Mouse (Mus musculus) fat pad, adult 2 months (tissue): ENCODE results near the gene Zfp119b.
A peak's percentile ranks its signal among the peaks of the same experiment; 100 is the strongest.

Experiments
- DNase-seq: peaks from one replicate; pipeline ENCODE4 v3.0.0-alpha.2; 2011; ENCODE audit warnings: low read depth, low spot score; ENCODE audit errors: extremely low read depth

Gene Zfp119b

DNA sequence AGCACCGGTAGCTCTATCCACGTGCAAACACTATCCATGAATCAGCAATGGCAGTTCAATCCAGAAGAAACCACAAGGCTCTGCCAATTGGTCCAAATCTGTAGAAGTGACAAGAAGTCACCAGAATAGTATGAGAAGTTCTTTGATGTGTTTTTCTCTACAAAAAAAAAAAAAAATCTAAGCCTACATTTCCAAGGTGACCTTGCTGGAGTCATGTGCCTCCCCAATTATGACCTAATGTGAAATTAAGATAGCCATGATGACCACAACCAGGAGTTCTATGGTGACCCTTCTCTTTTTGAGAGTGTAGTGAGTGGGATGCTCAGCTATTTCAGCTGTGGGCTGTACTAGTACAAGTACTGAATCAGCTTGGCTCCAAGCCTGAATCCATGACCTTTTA is at the start of gene Zfp119b:
TSS of gene Zfp119b (minus strand) at position 101 of the 400 bp plus-strand sequence.
- DNase-seq: no peak

DNA sequence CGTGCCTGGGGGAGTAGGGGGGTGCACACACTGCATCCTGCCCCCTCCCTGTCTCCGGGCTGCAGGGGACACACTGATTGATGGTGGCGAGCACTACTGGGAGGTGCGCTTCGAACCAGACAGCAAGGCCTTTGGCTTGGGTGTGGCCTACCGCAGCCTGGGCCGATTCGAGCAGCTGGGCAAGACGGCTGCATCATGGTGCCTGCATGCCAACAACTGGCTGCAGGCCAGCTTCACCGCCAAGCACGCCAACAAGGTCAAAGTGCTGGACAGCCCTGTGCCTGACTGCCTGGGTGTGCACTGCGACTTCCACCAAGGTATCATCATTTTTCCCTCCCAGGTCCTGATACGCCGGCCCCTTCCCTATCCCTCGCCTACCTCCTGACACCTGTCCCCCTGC is 46.7 kb upstream of the Zfp119b start:
- DNase-seq: no peak

DNA sequence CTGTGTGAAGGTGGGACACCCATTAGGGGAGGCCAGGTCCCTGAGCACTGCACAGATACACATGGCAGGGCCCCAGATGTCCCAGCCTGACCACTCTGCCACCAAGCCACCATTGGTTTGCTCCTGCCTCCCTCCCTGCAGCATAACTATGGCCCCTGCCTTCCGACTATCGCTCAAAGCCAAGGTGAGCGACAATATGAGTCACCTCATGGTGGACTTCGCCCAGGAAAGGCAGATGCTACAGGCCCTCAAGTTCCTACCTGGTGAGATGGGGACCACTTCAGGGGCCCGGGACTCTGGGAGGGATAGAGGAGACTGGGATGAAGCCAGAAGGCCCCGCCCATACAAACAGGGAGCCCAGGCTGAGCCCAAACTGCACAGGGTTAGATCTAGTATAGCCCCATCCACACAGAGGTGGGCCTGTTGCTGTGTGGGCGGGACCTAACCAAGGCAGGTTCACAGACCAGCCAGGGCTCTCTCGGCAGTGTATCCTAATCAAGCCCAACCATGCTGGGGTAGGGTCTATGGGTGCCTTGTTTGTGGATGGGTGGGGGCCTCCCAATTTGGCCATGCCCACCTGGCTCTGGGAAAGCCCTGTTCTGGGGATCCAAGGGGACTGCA is 41.1 kb upstream of the Zfp119b start:
- DNase-seq: no peak

DNA sequence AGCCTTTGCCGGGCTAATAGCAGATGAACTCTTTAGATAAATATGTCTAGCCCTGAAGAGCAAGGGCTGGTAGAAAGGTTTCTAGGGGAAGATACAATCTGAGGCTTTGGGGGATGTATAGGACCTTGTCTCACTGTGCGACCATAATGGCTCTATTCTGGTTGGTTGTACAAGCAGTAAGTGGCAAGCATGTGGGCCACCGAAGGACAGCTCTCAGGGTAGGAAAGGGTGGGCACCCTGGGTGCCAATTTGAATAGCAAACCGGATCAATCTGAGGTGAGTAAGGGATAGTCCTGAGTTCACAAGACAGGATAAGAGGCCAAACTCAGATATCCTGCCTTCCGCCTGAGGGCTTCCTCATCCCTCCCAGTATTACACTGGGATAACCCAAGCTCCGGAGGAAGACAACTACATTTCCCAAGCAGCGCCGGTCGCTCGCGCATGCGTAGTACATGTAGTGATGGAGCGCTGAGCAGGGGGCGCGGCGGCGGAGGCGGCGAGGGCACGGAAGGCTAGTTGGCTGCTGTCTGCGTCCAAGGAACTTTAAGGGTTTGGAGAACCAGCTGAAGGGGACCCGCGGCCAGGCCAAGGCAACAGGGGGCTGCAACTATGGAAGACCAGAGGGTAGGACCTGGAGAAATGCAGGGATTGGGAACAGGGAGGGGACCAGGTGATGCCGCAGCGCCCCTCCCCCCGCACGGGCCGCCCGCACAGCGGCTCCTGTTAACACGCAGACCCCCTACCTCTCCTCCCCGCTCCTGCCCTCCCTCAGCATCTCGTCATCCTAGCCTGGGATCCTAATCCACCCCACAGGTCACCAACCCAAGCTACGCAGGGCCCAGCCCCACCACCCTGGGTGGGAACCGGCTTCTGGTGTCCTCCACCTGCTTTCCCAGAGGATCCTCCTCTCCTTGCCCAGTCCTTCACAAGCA is 37.0 kb upstream of the Zfp119b start, which contains the start of gene Fsd1:
TSS of gene Fsd1 (plus strand) at position 480 of the 932 bp plus-strand sequence.
- no peak for DNase-seq

- DNase-seq: no peak
Observed at GRCm38 (mm10) chr17:55977301-55977700, 28.0 kb upstream of the Zfp119b start.

DNA sequence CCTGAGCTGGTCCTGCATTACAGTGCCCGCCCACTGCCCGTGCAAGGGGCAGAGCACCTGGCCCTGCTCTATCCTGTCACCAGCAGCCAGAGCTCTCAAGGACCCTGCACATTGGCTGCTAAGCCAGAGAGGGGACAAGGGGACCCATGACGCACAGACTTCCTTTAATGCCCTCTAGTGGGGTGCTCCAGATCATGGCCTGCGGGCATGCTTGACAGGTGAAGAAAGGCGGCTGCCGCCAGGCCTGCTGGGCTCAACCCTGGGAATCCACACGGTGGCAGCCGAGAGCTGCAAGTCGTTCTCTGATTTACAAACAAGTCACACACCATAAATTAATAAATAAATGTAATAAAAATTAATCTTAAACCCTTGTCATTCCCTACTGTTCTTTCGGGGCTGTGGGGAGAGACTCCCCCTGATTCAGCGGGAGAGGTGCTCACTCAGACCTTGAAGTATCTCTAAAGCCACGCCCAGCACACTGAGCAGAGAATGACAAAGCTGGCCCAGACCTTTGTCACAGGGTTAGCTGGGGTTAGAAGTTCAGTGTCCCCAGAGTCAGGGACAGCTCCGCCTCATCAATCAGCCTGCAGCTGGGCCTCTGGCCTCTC is 27.1 kb upstream of the Zfp119b start:
- DNase-seq: no peak

- no peak for DNase-seq
Observed at GRCm38 (mm10) chr17:55971453-55971852, 22.2 kb upstream of the Zfp119b start.

DNA sequence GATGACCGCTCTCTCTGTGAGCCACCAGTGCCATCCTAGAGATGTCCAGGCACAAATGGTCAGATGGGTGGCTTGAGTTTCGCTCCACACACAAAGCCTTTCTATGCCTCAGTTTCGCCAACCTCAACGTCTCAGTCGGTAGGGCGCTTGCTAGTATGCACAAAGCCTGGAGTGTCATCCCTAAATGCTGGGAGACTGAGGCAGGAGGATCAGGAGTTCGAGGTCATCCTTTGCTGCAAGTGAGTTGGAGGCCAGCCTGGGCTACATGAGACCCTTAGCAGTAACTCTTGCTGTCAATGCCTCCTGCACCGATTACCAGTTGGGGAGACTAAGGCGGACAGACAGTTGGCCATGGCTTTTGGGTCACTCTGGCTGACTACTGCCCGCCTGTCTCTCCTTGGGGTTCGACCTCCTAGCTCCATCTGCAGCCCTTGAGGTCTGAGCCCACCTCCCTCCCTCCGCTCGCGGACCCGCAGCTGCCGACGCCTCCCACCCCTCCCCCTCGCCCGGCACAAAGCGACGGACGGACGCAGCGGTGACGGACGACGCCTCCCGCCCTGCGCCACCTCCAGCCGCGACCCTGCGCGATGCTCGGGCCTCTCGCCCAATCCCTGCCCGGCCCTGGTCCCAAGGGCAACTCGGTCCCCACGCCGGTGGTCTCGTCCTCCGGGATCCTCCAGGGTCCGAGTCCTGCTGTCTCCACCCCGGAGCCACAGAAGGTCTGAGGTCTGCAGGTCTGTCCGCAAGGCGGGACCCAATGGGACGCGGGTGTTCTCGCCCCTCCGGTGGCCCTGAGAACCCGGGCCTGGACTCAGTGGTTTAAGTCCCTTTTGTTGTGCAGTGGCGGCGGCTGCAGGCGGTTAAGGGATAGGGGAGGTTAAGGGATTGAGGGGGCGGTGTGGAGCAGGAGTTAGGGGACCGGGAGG is 20.9 kb upstream of the Zfp119b start, which contains the start of gene Shd:
TSS of gene Shd (plus strand) at position 502 of the 926 bp plus-strand sequence.
- DNase-seq: no peak

GRCm38 (mm10) chr17:55969560-55969959 is 20.3 kb upstream of the Zfp119b start:
- DNase-seq: no peak

GRCm38 (mm10) chr17:55968210-55968609 is 18.9 kb upstream of the Zfp119b start:
- no peak for DNase-seq

DNA sequence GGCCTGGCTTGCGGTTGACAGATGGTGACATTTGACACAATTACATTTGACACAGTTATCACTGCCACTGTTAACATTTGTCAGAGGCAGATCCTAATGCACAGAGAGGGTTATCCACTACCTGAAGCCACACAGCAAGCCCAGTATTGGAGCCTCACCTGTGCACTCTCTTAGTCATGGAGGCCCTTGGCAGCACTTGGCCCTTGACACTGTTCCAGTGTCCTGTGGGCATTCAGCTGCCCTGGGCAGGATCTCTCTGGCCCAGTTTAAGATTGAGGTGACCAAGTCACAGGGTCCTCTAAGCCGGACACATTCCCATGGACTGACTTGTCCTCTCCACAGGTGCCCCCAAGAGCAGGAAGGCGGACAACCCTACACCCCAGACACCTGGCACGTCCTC is 17.9 kb upstream of the Zfp119b start:
- DNase-seq: no peak

GRCm38 (mm10) chr17:55964996-55965395 is 15.7 kb upstream of the Zfp119b start:
- DNase-seq: no peak

DNA sequence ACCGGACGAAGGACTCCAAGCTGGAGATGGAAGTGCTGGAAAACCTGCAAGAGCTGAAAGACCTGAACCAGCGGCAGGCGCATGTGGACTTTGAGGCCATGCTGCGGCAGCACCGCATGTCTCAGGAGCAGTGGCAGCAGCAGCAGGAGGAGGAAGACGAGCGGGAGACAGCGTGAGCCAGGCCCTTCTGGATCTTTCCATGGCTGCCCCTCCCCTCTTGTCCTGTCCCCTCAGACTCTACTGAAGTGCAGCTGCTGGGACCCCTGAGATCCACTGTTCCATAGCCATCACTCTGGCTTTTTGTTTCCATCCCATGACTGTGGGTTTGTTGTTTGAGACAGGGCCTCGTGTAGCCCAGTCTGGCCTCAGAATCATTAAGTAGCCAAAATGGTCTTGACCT is 15.2 kb upstream of the Zfp119b start:
- DNase-seq: no peak

GRCm38 (mm10) chr17:55963171-55963570 is 13.9 kb upstream of the Zfp119b start:
- no peak for DNase-seq

- DNase-seq: no peak
Observed at GRCm38 (mm10) chr17:55961631-55962030, 12.3 kb upstream of the Zfp119b start.

DNA sequence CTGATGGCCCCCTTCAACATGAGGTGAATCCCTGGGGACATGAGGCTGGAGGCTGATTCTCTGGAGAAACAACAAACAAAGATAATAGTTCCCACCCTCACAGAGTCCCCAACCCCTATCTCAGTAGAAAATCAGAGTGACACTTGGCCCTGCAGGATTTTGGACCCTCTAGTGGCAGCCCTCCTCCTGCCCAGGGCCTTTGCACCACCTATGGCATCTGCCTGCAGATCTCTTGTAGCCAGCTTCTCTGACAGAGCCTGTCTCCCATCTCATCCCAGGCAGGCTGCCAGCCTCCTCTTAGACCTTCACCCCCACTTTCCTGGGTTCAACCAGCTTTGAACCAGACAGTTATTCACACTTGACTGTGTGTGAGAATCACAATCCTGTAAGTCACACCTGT is 11.5 kb upstream of the Zfp119b start:
- no peak for DNase-seq

- no peak for DNase-seq
Observed at GRCm38 (mm10) chr17:55959946-55960740, 10.8 kb upstream of the Zfp119b start.

GRCm38 (mm10) chr17:55958918-55959728 is 9.8 kb upstream of the Zfp119b start, which contains the start of gene Yju2:
Gene Yju2 (plus strand): TSS chr17:55959099.
- DNase-seq: peak; percentile 67

DNA sequence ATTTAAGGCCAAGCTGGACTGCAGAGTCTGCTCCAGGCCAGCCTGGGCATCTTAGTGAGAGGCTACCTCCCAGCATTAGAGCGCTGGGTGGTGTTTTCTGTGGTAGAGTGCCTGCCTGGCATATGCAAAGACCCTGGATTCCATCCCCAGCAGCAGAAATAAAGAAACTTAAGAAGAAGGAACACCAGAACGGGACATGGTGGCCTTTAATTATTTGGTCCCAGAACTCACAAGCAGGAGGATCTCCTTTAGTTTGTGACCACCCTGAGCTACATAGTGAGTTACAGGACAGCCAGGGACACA is 9.2 kb upstream of the Zfp119b start:
- DNase-seq: no peak
